Mouse (Mus musculus): ENCODE results near the gene Gm45062. TPM values are rescaled to one million over a fixed set of nuclear protein-coding genes. Genes with fewer than 3 reads are reported as not detected.

The Gm45062 gene
- polyA plus RNA-seq, 1 experiment from 2014 or later = 1.4 TPM

GRCm38 (mm10) chr6:8508883-8509536, 249.8 kb downstream of the Gm45062 start:
- H3K9ac ChIP-seq = peak overlapping the region; percentile 96

GRCm38 (mm10) chr6:8509551-8509950, 250.3 kb downstream of the Gm45062 start, which contains the start of gene Glcci1:
Glcci1 (plus strand) TSS chr6:8509600.
- peak; percentile 75 for ATAC-seq
- Histone ChIP-seq H3K9me3 (replicated peaks) (no peaks in the 10 kb centered on the region), H3K27ac (peak within 1 kb of the TSS; percentile 97), H3K9ac (peak within 1 kb of the TSS; percentile 96), H3K27me3 (replicated peaks) (peaks cover 6% of the 10 kb centered on the region; the same call in 1 of the 2 replicates), H3K4me2 (peak within 1 kb of the TSS; percentile 94), H3K36me3 (no peaks in the 10 kb centered on the region), H3K4me3 (peak within 1 kb of the TSS; percentile 91), H3K4me1 (peaks cover 25% of the 10 kb centered on the region)
- WGBS (ENCODE audit: insufficient replicate concordance) = 1% methylated on average over 35 of the region's 69 CpGs

More at GRCm38 (mm10) chr6:8508883-8509536, 249.8 kb downstream of the Gm45062 start:
- Histone ChIP-seq H3K4me1 (peaks cover 25% of the 10 kb centered on the region), H3K4me2 (peak overlapping the region; percentile 94), H3K27me3 (replicated peaks) (peaks cover 6% of the 10 kb centered on the region; the same call in 1 of the 2 replicates), H3K9me3 (replicated peaks) (no peaks in the 10 kb centered on the region), H3K36me3 (no peaks in the 10 kb centered on the region), H3K27ac (peak overlapping the region; percentile 97), H3K4me3 (peak overlapping the region; percentile 91)
- ATAC-seq = peak; percentile 98
- under 1% methylated on average over 56 of the region's 56 CpGs for WGBS (ENCODE audit: insufficient replicate concordance)

GRCm38 (mm10) chr6:8509961-8510863, 251.0 kb downstream of the Gm45062 start:
- peak overlapping the region; percentile 91 for H3K4me3 ChIP-seq
- no peaks in the 10 kb centered on the region for H3K9me3 ChIP-seq (replicated peaks)
- ATAC-seq = peak; percentile 7
- peaks cover 6% of the 10 kb centered on the region; the same call in 1 of the 2 replicates for H3K27me3 ChIP-seq (replicated peaks)
- H3K9ac ChIP-seq = peak overlapping the region; percentile 96
- peak overlapping the region; percentile 94 for H3K4me2 ChIP-seq
- WGBS (ENCODE audit: insufficient replicate concordance) = under 1% methylated on average over 63 of the region's 73 CpGs
- H3K27ac ChIP-seq = peak overlapping the region; percentile 97
- no peaks in the 10 kb centered on the region for H3K36me3 ChIP-seq
- peaks cover 25% of the 10 kb centered on the region for H3K4me1 ChIP-seq

GRCm38 (mm10) chr6:8510864-8511428, 251.7 kb downstream of the Gm45062 start:
- H3K9me3 ChIP-seq (replicated peaks) = no peaks in the 10 kb centered on the region
- peak overlapping the region; percentile 91 for H3K4me3 ChIP-seq
- peaks cover 25% of the 10 kb centered on the region for H3K4me1 ChIP-seq
- no peak for ATAC-seq
- peak overlapping the region; percentile 94 for H3K4me2 ChIP-seq
- peak overlapping the region; percentile 96 for H3K9ac ChIP-seq
- H3K36me3 ChIP-seq = no peaks in the 10 kb centered on the region
- H3K27me3 ChIP-seq (replicated peaks) = peaks cover 6% of the 10 kb centered on the region; the same call in 1 of the 2 replicates
- WGBS (ENCODE audit: insufficient replicate concordance) = 30% methylated on average over 7 of the region's 7 CpGs
- H3K27ac ChIP-seq = no peak overlapping the region

- H3K9ac ChIP-seq = no peak overlapping the region
- WGBS (ENCODE audit: insufficient replicate concordance) = 49% methylated on average over 3 of the region's 3 CpGs
Observed at GRCm38 (mm10) chr6:8511447-8511846, 252.2 kb downstream of the Gm45062 start.

GRCm38 (mm10) chr6:8512416-8512815, 253.2 kb downstream of the Gm45062 start:
- H3K9ac ChIP-seq = no peak overlapping the region

More at GRCm38 (mm10) chr6:8511447-8511846, 252.2 kb downstream of the Gm45062 start:
- Histone ChIP-seq H3K27me3 (replicated peaks) (peaks cover 6% of the 10 kb centered on the region; the same call in 1 of the 2 replicates), H3K36me3 (no peaks in the 10 kb centered on the region), H3K4me2 (peak overlapping the region; percentile 94), H3K4me3 (peak overlapping the region; percentile 91), H3K9me3 (replicated peaks) (no peaks in the 10 kb centered on the region), H3K4me1 (peaks cover 25% of the 10 kb centered on the region), H3K27ac (no peak overlapping the region)
- no peak for ATAC-seq

GRCm38 (mm10) chr6:8519687-8520086, 260.4 kb downstream of the Gm45062 start:
- Histone ChIP-seq H3K36me3 (no peaks in the 10 kb centered on the region), H3K27ac (no peak overlapping the region), H3K4me1 (peaks cover 9% of the 10 kb centered on the region; the same call in 1 of the 2 replicates), H3K27me3 (replicated peaks) (no peaks in the 10 kb centered on the region), H3K9ac (no peak overlapping the region), H3K4me3 (no peak overlapping the region), H3K9me3 (replicated peaks) (no peaks in the 10 kb centered on the region), H3K4me2 (no peak overlapping the region)
- no peak for ATAC-seq
- 89% methylated on average over 3 of the region's 3 CpGs for WGBS (ENCODE audit: insufficient replicate concordance)

More at GRCm38 (mm10) chr6:8512416-8512815, 253.2 kb downstream of the Gm45062 start:
- no peak overlapping the region for H3K27ac ChIP-seq
- H3K27me3 ChIP-seq (replicated peaks) = peaks cover 6% of the 10 kb centered on the region; the same call in 1 of the 2 replicates
- H3K4me1 ChIP-seq = peaks cover 25% of the 10 kb centered on the region
- no peak overlapping the region for H3K4me2 ChIP-seq
- no peaks in the 10 kb centered on the region for H3K9me3 ChIP-seq (replicated peaks)
- WGBS (ENCODE audit: insufficient replicate concordance) = 59% methylated on average over 8 of the region's 8 CpGs
- H3K4me3 ChIP-seq = no peak overlapping the region
- no peak for ATAC-seq
- H3K36me3 ChIP-seq = no peaks in the 10 kb centered on the region

- Histone ChIP-seq H3K9ac (no peak overlapping the region), H3K27ac (no peak overlapping the region), H3K27me3 (replicated peaks) (no peaks in the 10 kb centered on the region), H3K9me3 (replicated peaks) (no peaks in the 10 kb centered on the region), H3K36me3 (no peaks in the 10 kb centered on the region), H3K4me1 (peaks cover 9% of the 10 kb centered on the region; the same call in 1 of the 2 replicates), H3K4me2 (no peak overlapping the region), H3K4me3 (no peak overlapping the region)
- 79% methylated on average over 4 of the region's 4 CpGs for WGBS (ENCODE audit: insufficient replicate concordance)
- ATAC-seq = 0 out of 2 replicates have a peak, but pooled peaks have one; percentile 55
Observed at GRCm38 (mm10) chr6:8521231-8521630, 262.0 kb downstream of the Gm45062 start.

- 72% methylated on average over 5 of the region's 5 CpGs for WGBS (ENCODE audit: insufficient replicate concordance)
- H3K4me1 ChIP-seq = peaks cover 9% of the 10 kb centered on the region; the same call in 1 of the 2 replicates
- H3K36me3 ChIP-seq = no peaks in the 10 kb centered on the region
- no peak overlapping the region for H3K9ac ChIP-seq
- H3K27ac ChIP-seq = no peak overlapping the region
- ATAC-seq = no peak
- H3K27me3 ChIP-seq (replicated peaks) = no peaks in the 10 kb centered on the region
- no peak overlapping the region for H3K4me2 ChIP-seq
- no peaks in the 10 kb centered on the region for H3K9me3 ChIP-seq (replicated peaks)
- no peak overlapping the region for H3K4me3 ChIP-seq
Observed at GRCm38 (mm10) chr6:8524717-8525116, 265.5 kb downstream of the Gm45062 start.

GRCm38 (mm10) chr6:8531104-8531894, 272.0 kb downstream of the Gm45062 start:
- Histone ChIP-seq H3K27ac (peak overlapping the region; percentile 82), H3K9me3 (replicated peaks) (no peaks in the 10 kb centered on the region), H3K4me2 (peak overlapping the region; percentile 61), H3K9ac (no peak overlapping the region), H3K36me3 (no peaks in the 10 kb centered on the region), H3K4me1 (peaks cover 22% of the 10 kb centered on the region), H3K4me3 (peak overlapping the region; percentile 13; the same call in 1 of the 2 replicates), H3K27me3 (replicated peaks) (no peaks in the 10 kb centered on the region)
- 16% methylated on average over 4 of the region's 4 CpGs for WGBS (ENCODE audit: insufficient replicate concordance)
- ATAC-seq = peak; percentile 99

- H3K4me1 ChIP-seq = peaks cover 9% of the 10 kb centered on the region
- no peak overlapping the region for H3K9ac ChIP-seq
- no peaks in the 10 kb centered on the region for H3K27me3 ChIP-seq (replicated peaks)
- no peak overlapping the region for H3K4me3 ChIP-seq
- H3K9me3 ChIP-seq (replicated peaks) = no peaks in the 10 kb centered on the region
- no peak for ATAC-seq
- H3K36me3 ChIP-seq = no peaks in the 10 kb centered on the region
- no peak overlapping the region for H3K4me2 ChIP-seq
- H3K27ac ChIP-seq = no peak overlapping the region
- WGBS (ENCODE audit: insufficient replicate concordance) = 58% methylated on average over 2 of the region's 2 CpGs
Observed at GRCm38 (mm10) chr6:8536944-8537343, 277.7 kb downstream of the Gm45062 start.

Measured in liver, embryonic 12.5 days (tissue).